Mouse (Mus musculus) testis, adult 2 months (tissue): Measurements from ENCODE around the gene Prap1. TPM values are rescaled to one million over a fixed set of nuclear protein-coding genes. Genes with fewer than 3 reads are reported as not detected.

ENCODE experiments used
- H3K27ac ChIP-seq: fragments of 200-500 bp; 2 replicates; pipeline ENCODE4 v1.5.1; 2012; ENCODE audit warnings: low read depth, low read length; ENCODE audit not compliant: control insufficient read depth, insufficient read depth
- H3K27me3 ChIP-seq: fragments of 200-500 bp; 2 replicates; pipeline ENCODE4 v1.6.1; 2012; ENCODE audit warnings: mild to moderate bottlenecking, low read length, moderate library complexity; ENCODE audit not compliant: control insufficient read depth, insufficient read depth
- H3K36me3 ChIP-seq: fragments of 200-500 bp; 2 replicates; pipeline ENCODE4 v1.6.1; 2012; ENCODE audit warnings: mild to moderate bottlenecking, low read length; ENCODE audit not compliant: control insufficient read depth, insufficient read depth
- H3K4me1 ChIP-seq: fragments of 200-500 bp; 2 replicates; pipeline ENCODE4 v1.6.1; 2012; ENCODE audit warnings: low read length; ENCODE audit not compliant: control insufficient read depth, insufficient read depth
- H3K4me3 ChIP-seq: fragments of 200-500 bp; 2 replicates; pipeline ENCODE4 v1.5.1; 2012; ENCODE audit warnings: low read depth, mild to moderate bottlenecking, low read length, moderate library complexity, mixed read lengths; ENCODE audit not compliant: control insufficient read depth
- CTCF ChIP-seq: fragments of 200-500 bp; IDR thresholded peaks from 2 replicates; pipeline ENCODE4 v1.5.1; 2012; ENCODE audit warnings: low read depth, mild to moderate bottlenecking, inconsistent platforms, low read length, moderate library complexity; ENCODE audit not compliant: control insufficient read depth, insufficient read depth, insufficient replicate concordance
- POLR2A ChIP-seq: fragments of 200-500 bp; IDR thresholded peaks from 2 replicates; pipeline ENCODE4 v1.6.1; 2012; ENCODE audit warnings: low read depth, mild to moderate bottlenecking, inconsistent platforms, low read length, moderate library complexity; ENCODE audit not compliant: control insufficient read depth
- polyA plus RNA-seq: library from polyadenylated mRNA; depleted of rRNA; stranded (reverse); fragments of >200 nt; gene quantifications from 2 replicates; pipeline ENCODE4 v1.2.3, GENCODE M21; 2012

The Prap1 gene
- polyA plus RNA-seq, 1 experiment: 0.73 TPM

GRCm38 (mm10) chr7:140104009-140104408 lies 10.8 kb downstream of the Prap1 start:
- TF ChIP-seq CTCF (no peak), POLR2A (no peak)
- no peak overlapping the region for H3K27ac ChIP-seq
- no peaks in the 10 kb centered on the region; the same call in 1 of the 2 replicates for H3K4me1 ChIP-seq
- H3K27me3 ChIP-seq: no peaks in the 10 kb centered on the region
- H3K36me3 ChIP-seq: no peaks in the 10 kb centered on the region
- H3K4me3 ChIP-seq: no peak overlapping the region

GRCm38 (mm10) chr7:140111943-140112342 lies 18.7 kb downstream of the Prap1 start:
- no peak overlapping the region for H3K4me3 ChIP-seq
- no peaks in the 10 kb centered on the region for H3K27me3 ChIP-seq
- no peaks in the 10 kb centered on the region for H3K4me1 ChIP-seq
- TF ChIP-seq CTCF (no peak), POLR2A (no peak)
- no peak overlapping the region for H3K27ac ChIP-seq
- no peaks in the 10 kb centered on the region for H3K36me3 ChIP-seq

- Histone ChIP-seq H3K27me3 (no peaks in the 10 kb centered on the region), H3K4me1 (no peaks in the 10 kb centered on the region), H3K27ac (peak within 1 kb of the TSS; percentile 80), H3K4me3 (peak within 1 kb of the TSS; percentile 86), H3K36me3 (no peaks in the 10 kb centered on the region)
- TF ChIP-seq CTCF: no peak
- TF ChIP-seq POLR2A: no peak
Observed at GRCm38 (mm10) chr7:140115583-140116328, 22.6 kb downstream of the Prap1 start, which contains the start of gene Paox. TSS of gene Paox (plus strand) at chr7:140115799.

GRCm38 (mm10) chr7:140116329-140117054 lies 23.3 kb downstream of the Prap1 start, which contains the start of gene Echs1:
TSS of gene Echs1 (minus strand) at chr7:140116476.
- Histone ChIP-seq H3K27me3 (no peaks in the 10 kb centered on the region), H3K4me3 (peak within 1 kb of the TSS; percentile 86), H3K36me3 (no peaks in the 10 kb centered on the region), H3K27ac (peak within 1 kb of the TSS; percentile 80), H3K4me1 (no peaks in the 10 kb centered on the region)
- TF ChIP-seq CTCF: no peak
- TF ChIP-seq POLR2A: peak; percentile 78

GRCm38 (mm10) chr7:140120484-140120883 lies 27.3 kb downstream of the Prap1 start:
- Histone ChIP-seq H3K36me3 (no peaks in the 10 kb centered on the region), H3K27me3 (no peaks in the 10 kb centered on the region), H3K27ac (no peak overlapping the region), H3K4me1 (peaks cover 3% of the 10 kb centered on the region), H3K4me3 (no peak overlapping the region)
- TF ChIP-seq CTCF (no peak), POLR2A (no peak)

- TF ChIP-seq POLR2A (no peak), CTCF (no peak)
- Histone ChIP-seq H3K27ac (no peak overlapping the region), H3K4me1 (peaks cover 9% of the 10 kb centered on the region), H3K4me3 (no peak overlapping the region), H3K27me3 (no peaks in the 10 kb centered on the region), H3K36me3 (no peaks in the 10 kb centered on the region)
Observed at GRCm38 (mm10) chr7:140121338-140121910, 28.2 kb downstream of the Prap1 start.

GRCm38 (mm10) chr7:140122765-140123164 lies 29.6 kb downstream of the Prap1 start:
- no peaks in the 10 kb centered on the region for H3K27me3 ChIP-seq
- TF ChIP-seq CTCF (no peak), POLR2A (no peak)

More at GRCm38 (mm10) chr7:140122765-140123164, 29.6 kb downstream of the Prap1 start:
- no peak overlapping the region for H3K27ac ChIP-seq
- peaks cover 11% of the 10 kb centered on the region for H3K4me1 ChIP-seq
- H3K36me3 ChIP-seq: no peaks in the 10 kb centered on the region
- no peak overlapping the region for H3K4me3 ChIP-seq
